Mouse (Mus musculus) layer of hippocampus, adult 11-12 months (tissue): Measurements from ENCODE around the gene Homer3.

Experiments used
- DNase-seq: peaks from one replicate; pipeline ENCODE4 v3.0.0; 2022; ENCODE audit warnings: low spot score

Gene Homer3

GRCm38 (mm10) chr8:70284421-70284820 lies 1.8 kb downstream of the Homer3 start:
- DNase-seq, result no peak

GRCm38 (mm10) chr8:70285304-70285703 lies 2.7 kb downstream of the Homer3 start:
- no peak for DNase-seq

DNA sequence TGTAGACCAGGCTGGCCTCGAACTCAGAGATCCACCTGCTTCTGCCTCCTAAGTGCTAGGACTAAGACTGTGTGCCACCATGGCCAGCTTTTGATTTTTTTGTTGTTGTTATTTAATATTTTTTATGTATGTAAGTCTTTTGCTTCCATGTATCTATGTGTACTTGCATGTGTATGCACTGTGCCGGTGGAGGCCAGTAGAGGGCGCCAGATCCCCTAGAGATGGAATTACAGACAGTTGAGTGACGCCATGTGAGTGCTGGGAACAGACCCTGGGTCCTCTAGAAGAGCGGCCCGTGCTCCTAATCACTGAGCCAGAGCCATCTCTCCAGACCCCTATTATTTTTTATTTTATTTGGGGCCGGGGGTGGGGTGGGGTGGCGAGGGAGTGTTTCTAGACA lies 4.1 kb downstream of the Homer3 start:
- no peak for DNase-seq

- peak; percentile 51 for DNase-seq
These were observed 11.4 kb downstream of the Homer3 start for GRCm38 (mm10) chr8:70293988-70294405.

GRCm38 (mm10) chr8:70300881-70301280 lies 18.3 kb downstream of the Homer3 start:
- DNase-seq, result no peak

DNA sequence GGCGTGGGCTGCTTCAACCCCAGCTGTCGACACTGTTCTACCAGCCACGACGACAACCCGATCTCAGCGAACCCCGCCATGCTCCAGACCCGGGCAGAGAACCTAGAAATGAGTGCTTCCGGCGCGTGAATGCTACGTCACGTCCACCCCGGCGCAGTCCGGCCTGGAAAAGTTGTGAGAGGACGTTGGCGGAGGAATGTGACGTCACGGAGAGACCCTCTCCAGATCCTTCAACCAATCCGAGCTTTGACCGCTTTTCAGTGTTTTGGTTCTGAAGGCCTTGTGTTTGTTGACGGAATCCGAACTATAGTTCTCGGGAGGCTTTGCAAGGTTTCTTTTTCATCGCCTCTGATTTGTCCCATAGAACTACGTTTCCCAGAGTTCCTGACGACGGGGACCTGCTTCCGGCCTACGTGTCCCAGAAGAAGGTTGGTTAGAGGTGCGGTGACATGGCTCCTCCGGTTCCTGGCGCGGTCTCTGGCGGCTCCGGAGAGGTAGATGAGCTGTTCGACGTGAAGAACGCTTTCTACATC lies 19.8 kb downstream of the Homer3 start, which contains the start of the genes Ddx49 and Cope:
Ddx49 (minus strand) TSS at position 132 of the 533 bp plus-strand sequence.
Cope (plus strand) TSS at position 161 of the 533 bp plus-strand sequence.
- DNase-seq, result peak; percentile 96

- no peak for DNase-seq
These were observed 20.3 kb downstream of the Homer3 start for GRCm38 (mm10) chr8:70302901-70303300.

GRCm38 (mm10) chr8:70309311-70309710 lies 26.7 kb downstream of the Homer3 start:
- DNase-seq, result no peak

DNA sequence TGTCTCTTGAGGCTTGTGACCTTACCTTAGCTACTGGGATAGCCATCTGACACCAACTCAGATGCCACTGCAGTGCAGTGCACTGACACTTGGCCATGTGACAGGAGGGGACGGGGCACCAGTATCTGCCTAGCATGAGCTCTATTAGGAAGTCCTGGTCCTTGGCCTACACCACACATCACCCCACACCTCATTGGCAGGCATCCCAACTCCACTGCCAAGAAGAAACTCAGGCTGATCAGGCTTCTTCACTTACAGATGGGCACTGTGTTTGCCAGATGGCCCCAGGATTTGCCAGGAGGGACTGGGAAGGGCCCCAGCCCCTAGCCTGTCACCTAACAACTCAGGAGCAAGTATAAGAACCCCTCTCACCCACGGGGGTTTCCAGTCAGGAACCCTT lies 30.8 kb downstream of the Homer3 start:
- DNase-seq, result no peak

GRCm38 (mm10) chr8:70315624-70316510 lies 33.2 kb downstream of the Homer3 start, which contains the start of gene Cers1:
Gene Cers1, plus strand, starts transcription at chr8:70315775.
- DNase-seq, result peak; percentile 87

GRCm38 (mm10) chr8:70316511-70317504 lies 34.2 kb downstream of the Homer3 start:
- DNase-seq, result peak; percentile 89

DNA sequence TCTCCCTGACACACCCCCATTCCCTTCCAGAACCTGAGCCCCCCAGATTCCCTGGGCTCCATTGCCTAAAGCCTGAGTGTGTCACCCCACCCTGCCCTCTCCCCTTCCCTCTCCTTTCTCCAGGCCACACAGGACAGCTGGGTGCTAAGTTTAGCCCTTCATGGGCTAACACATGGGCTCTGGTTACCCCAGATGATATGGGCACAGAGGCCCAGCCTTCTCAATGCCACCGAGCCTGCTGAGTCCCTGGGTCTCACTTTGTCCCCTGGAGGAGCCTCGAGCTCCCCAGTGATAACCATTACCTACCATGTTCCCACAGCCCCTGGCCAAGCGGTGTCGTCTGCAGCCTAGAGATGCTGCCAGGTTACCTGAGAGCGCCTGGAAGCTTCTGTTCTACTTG lies 35.2 kb downstream of the Homer3 start:
- DNase-seq, result no peak

GRCm38 (mm10) chr8:70323716-70324115 lies 41.1 kb downstream of the Homer3 start:
- no peak for DNase-seq

- peak; percentile 37 for DNase-seq
These were observed 44.9 kb downstream of the Homer3 start for GRCm38 (mm10) chr8:70327512-70327911.

- peak; percentile 36 for DNase-seq
These were observed 46.7 kb downstream of the Homer3 start, which contains the start of gene Gdf1 for GRCm38 (mm10) chr8:70329124-70329834. Gene Gdf1, plus strand, starts transcription at chr8:70329817.

- peak; percentile 28 for DNase-seq
These were observed 47.5 kb downstream of the Homer3 start for GRCm38 (mm10) chr8:70329835-70330740.

DNA sequence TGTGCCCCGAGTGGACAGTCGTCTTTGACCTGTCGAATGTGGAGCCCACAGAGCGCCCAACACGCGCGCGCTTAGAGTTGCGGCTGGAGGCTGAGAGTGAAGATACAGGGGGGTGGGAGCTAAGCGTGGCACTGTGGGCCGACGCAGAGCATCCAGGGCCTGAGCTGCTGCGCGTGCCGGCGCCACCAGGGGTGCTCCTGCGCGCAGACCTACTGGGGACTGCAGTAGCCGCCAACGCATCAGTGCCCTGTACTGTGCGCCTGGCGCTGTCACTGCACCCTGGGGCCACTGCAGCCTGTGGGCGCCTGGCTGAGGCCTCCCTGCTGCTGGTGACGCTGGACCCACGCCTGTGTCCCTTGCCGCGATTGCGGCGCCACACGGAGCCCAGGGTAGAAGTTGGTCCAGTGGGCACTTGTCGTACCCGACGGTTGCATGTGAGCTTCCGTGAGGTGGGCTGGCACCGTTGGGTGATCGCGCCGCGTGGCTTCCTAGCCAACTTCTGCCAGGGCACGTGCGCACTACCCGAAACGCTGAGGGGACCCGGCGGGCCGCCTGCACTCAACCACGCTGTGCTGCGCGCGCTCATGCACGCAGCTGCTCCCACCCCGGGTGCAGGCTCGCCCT lies 48.2 kb downstream of the Homer3 start:
- DNase-seq, result peak; percentile 71

DNA sequence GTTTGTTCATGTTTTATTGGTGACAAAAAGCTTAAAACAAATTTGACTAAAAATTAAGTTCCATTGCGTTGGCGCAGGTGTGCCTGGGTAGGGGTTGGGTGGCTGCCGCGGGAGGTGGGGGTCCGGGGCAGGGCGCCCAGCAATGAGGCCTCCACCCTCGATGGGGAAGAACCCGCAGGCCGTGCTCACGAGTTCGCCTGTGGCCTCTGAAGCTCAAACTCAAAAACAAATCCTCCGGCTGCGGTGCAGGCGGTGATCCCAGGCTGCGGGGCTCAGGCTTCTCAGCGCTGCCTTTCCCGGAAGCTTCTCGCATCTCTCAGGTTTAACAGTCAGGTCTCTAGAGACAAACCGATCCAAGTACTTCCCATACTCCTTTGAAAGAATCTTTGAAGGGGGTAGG lies 48.9 kb downstream of the Homer3 start:
- no peak for DNase-seq

GRCm38 (mm10) chr8:70332070-70332877 lies 49.6 kb downstream of the Homer3 start:
- peak; percentile 72 for DNase-seq
